Mouse (Mus musculus): Measurements from ENCODE around the gene Ctnna3. TPM values are rescaled to one million over a fixed set of nuclear protein-coding genes. Genes with fewer than 3 reads are reported as not detected.
"Not testable (repeated sequence)": the region's sequence is repeated elsewhere in the genome, so short reads cannot be mapped to it uniquely, and the experiment has no call there.

Gene Ctnna3
- polyA plus RNA-seq, 1 experiment from 2014 or later: 1.7 TPM

DNA sequence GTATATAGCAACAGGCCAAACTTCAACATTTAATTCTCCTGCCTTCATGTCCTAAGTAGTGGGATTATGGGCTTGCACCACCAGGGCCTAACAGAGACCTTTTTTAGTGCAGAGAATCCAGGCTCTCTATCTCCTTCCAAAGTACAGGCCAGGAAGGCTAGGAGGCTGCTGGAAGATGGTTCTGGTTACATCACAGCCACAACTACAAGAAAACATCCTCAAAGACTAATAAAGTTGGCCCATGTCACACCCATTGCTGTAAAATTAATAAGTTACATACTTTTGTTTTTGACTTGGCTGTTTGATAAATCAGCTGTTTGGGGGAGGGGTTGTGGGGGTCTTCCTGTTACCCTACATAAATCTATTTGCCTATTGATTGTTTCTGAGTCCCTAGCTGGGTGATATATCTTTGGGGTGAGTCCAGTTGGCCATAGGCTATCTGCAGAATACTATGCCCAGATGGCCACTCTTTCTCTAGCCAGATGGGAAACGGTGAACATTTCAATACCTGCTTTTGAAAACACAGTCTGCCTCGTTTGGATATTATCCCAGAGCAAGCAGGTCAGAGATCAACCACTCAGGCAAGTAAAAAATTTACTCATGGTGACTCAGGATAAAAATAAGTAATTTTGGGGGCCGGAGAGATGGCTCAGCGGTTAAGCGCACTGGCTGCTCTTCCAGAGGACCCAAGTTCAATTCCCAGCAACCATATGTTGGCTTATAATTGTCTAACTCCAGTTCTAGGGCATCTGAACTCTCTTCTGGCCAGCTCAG lies 27.0 kb upstream of the Ctnna3 start:
- ATAC-seq (replicated peaks; ENCODE audit: low FRiP score, low TSS enrichment, low read depth): no peak
- Histone ChIP-seq H3K4me1 (replicated peaks; ENCODE audit: control insufficient read depth, insufficient read depth, low read length) (no peaks in the 10 kb centered on the region), H3K9me3 (ENCODE audit: control insufficient read depth, low read length) (no peaks in the 10 kb centered on the region), H3K36me3 (ENCODE audit: control insufficient read depth, insufficient read depth, low read length) (no peaks in the 10 kb centered on the region), H3K4me2 (ENCODE audit: low read length) (no peak overlapping the region), H3K4me3 (ENCODE audit: low read depth, low read length) (no peak overlapping the region), H3K27ac (ENCODE audit: low read depth) (no peak overlapping the region), H3K9ac (ENCODE audit: low read length) (no peak overlapping the region), H3K27me3 (replicated peaks; ENCODE audit: control insufficient read depth, insufficient read depth, low read length) (no peaks in the 10 kb centered on the region)
- 86% methylated on average over 5 of the region's 5 CpGs for WGBS
- DNase-seq (ENCODE audit: low spot score): no peak

DNA sequence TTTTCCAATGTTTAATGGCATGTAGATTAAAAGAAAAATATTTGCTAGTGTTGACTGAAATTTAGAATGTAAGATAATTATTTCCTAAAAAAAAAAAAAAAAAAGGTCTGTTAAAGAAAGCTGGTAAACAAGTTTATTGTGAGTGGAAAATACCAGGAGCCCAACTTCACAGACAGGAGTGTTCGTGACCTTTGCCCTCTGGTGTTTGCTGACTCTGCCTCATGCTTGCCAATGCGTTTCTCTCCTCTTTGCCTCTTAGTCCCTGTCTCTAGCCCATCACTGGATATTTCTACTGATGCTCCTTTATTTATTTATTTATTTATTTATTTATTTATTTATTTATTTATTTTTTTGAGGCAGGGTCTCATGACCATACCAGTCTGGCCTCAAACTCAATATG lies 26.3 kb upstream of the Ctnna3 start:
- Histone ChIP-seq H3K36me3 (ENCODE audit: control insufficient read depth, insufficient read depth, low read length) (no peaks in the 10 kb centered on the region), H3K4me2 (ENCODE audit: low read length) (no peak overlapping the region), H3K4me3 (ENCODE audit: low read depth, low read length) (no peak overlapping the region), H3K27me3 (replicated peaks; ENCODE audit: control insufficient read depth, insufficient read depth, low read length) (no peaks in the 10 kb centered on the region), H3K9ac (ENCODE audit: low read length) (no peak overlapping the region), H3K9me3 (ENCODE audit: control insufficient read depth, low read length) (no peaks in the 10 kb centered on the region), H3K4me1 (replicated peaks; ENCODE audit: control insufficient read depth, insufficient read depth, low read length) (no peaks in the 10 kb centered on the region), H3K27ac (ENCODE audit: low read depth) (no peak overlapping the region)
- ATAC-seq (replicated peaks; ENCODE audit: low FRiP score, low TSS enrichment, low read depth) (no peak; the same call in 1 of the 2 replicates), DNase-seq (ENCODE audit: low spot score) (no peak)
- 79% methylated on average over 2 of the region's 2 CpGs for whole genome bisulfite sequencing

DNA sequence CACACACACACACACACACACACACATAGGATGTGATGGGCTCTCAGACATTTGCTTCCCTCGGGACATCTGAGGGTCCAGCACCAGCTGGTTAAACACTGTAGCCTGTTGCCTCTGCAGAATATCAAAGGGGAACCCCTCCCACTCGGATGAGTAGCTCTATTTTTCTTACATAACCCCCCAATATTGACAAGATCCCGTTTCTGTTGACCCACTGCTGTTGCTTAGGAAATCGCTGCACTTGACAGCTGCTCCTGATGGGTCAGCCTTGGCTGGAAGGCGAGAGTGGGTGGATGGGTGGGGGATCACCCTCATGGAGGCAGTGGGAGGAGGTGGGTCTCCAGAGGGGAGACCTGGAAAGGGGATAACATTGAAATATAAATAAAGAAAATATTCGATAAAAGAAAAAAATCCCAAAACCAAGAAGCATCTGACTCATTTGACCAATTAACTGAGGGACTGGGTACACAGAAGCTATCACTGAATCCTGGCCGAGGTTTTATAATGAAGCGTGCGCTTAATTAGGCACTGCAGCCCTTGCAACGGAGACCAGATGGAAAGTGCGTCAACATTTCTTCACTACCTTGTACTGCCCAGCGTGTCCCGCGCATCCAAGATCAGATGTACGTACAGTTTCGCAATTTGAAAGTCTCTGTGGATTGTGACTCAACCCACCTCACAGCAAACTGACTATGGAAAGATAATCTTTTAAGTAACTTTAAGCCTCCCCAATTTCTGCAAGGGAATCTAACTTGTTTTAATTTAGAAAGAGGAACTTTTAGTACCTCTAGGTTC lies 19.5 kb upstream of the Ctnna3 start:
- Histone ChIP-seq H3K4me3 (ENCODE audit: low read depth, low read length) (no peak overlapping the region), H3K9ac (ENCODE audit: low read length) (no peak overlapping the region), H3K36me3 (ENCODE audit: control insufficient read depth, insufficient read depth, low read length) (no peaks in the 10 kb centered on the region), H3K27me3 (replicated peaks; ENCODE audit: control insufficient read depth, insufficient read depth, low read length) (no peaks in the 10 kb centered on the region), H3K4me1 (replicated peaks; ENCODE audit: control insufficient read depth, insufficient read depth, low read length) (no peaks in the 10 kb centered on the region), H3K4me2 (ENCODE audit: low read length) (no peak overlapping the region), H3K27ac (ENCODE audit: low read depth) (no peak overlapping the region), H3K9me3 (ENCODE audit: control insufficient read depth, low read length) (no peaks in the 10 kb centered on the region)
- DNase-seq (ENCODE audit: low spot score): no peak
- ATAC-seq (replicated peaks; ENCODE audit: low FRiP score, low TSS enrichment, low read depth): no peak
- 67% methylated on average over 16 of the region's 16 CpGs for WGBS

DNA sequence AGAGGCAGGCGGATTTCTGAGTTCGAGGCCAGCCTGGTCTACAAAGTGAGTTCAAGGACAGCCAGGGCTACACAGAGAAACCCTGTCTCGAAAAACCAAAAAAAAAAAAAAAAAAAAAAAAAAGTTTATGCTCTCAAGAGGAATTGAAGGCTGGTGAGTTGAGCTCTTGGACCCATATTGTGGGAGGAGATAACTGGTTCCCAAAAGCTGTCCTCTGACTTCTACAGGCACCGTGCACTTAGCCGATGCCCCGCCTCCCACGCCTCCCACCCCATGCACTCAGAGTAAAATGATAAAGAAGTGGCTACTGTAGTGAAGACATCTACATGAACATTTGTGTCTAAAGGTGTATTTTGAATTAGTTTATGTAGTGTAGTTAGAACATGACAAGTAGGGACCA lies 18.2 kb upstream of the Ctnna3 start:
- not testable (repeated sequence) for H3K9ac ChIP-seq (ENCODE audit: low read length); H3K36me3 ChIP-seq (ENCODE audit: control insufficient read depth, insufficient read depth, low read length); H3K4me2 ChIP-seq (ENCODE audit: low read length); H3K4me3 ChIP-seq (ENCODE audit: low read depth, low read length); DNase-seq (ENCODE audit: low spot score); H3K4me1 ChIP-seq (replicated peaks; ENCODE audit: control insufficient read depth, insufficient read depth, low read length); H3K27ac ChIP-seq (ENCODE audit: low read depth); ATAC-seq (replicated peaks; ENCODE audit: low FRiP score, low TSS enrichment, low read depth); H3K9me3 ChIP-seq (ENCODE audit: control insufficient read depth, low read length); H3K27me3 ChIP-seq (replicated peaks; ENCODE audit: control insufficient read depth, insufficient read depth, low read length)
- WGBS: 95% methylated on average over 4 of the region's 7 CpGs

DNA sequence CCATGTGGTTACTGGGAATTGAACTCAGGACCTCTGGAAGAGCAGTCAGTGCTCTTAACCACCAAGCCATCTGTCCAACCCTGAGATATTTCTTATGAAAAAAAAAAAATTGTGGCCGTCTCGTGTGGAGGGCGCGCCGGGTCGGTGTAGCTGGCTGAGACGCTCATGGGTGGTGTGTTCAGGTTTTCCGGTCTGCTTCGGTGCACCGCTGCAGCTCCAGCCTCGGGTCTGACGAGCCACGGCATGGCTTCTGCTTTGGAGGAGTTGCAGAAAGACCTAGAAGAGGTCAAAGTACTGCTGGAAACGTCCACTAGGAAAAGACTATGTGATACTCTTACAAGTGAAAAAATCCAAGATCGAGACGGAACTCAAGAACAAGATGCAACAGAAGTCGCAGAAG lies 17.1 kb upstream of the Ctnna3 start:
- DNase-seq (ENCODE audit: low spot score) (no peak), ATAC-seq (replicated peaks; ENCODE audit: low FRiP score, low TSS enrichment, low read depth) (no peak)
- H3K27ac ChIP-seq (ENCODE audit: low read depth): no peak overlapping the region

DNA sequence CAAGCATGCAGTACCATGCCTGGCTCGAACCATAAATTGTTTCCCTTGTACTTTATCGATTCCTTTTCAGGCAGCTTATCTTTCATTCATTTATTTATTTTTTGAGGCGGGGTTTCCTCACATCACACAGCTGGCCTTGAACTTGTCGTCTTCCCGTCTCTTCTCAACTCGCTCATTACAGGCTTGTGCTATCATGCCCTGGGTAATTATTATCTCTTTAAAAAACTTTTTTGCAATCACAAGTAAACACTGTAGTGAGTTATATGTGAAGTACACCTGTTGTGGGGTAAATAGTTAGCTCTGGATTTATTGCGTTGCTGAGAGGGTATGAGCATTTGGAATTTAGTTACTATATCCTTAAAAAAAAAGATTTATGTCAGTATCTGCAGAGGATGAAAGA lies 14.6 kb upstream of the Ctnna3 start:
- H3K27ac ChIP-seq (ENCODE audit: low read depth): no peak overlapping the region
- no peak overlapping the region for H3K4me3 ChIP-seq (ENCODE audit: low read depth, low read length)
- no peaks in the 10 kb centered on the region for H3K36me3 ChIP-seq (ENCODE audit: control insufficient read depth, insufficient read depth, low read length)
- H3K4me1 ChIP-seq (replicated peaks; ENCODE audit: control insufficient read depth, insufficient read depth, low read length): no peaks in the 10 kb centered on the region
- WGBS: 54% methylated on average over 7 of the region's 7 CpGs
- ATAC-seq (replicated peaks; ENCODE audit: low FRiP score, low TSS enrichment, low read depth): 0 out of 2 replicates have a peak, but pooled peaks have one; percentile 43
- H3K27me3 ChIP-seq (replicated peaks; ENCODE audit: control insufficient read depth, insufficient read depth, low read length): no peaks in the 10 kb centered on the region
- DNase-seq (ENCODE audit: low spot score): no peak
- no peaks in the 10 kb centered on the region for H3K9me3 ChIP-seq (ENCODE audit: control insufficient read depth, low read length)
- H3K4me2 ChIP-seq (ENCODE audit: low read length): no peak overlapping the region
- no peak overlapping the region for H3K9ac ChIP-seq (ENCODE audit: low read length)

More for the DNA sequence above, 17.1 kb upstream of the Ctnna3 start:
- 88% methylated on average over 17 of the region's 17 CpGs for WGBS
- no peaks in the 10 kb centered on the region for H3K27me3 ChIP-seq (replicated peaks; ENCODE audit: control insufficient read depth, insufficient read depth, low read length)
- no peak overlapping the region for H3K9ac ChIP-seq (ENCODE audit: low read length)
- H3K4me3 ChIP-seq (ENCODE audit: low read depth, low read length): no peak overlapping the region
- no peaks in the 10 kb centered on the region for H3K36me3 ChIP-seq (ENCODE audit: control insufficient read depth, insufficient read depth, low read length)
- no peak overlapping the region for H3K4me2 ChIP-seq (ENCODE audit: low read length)
- H3K4me1 ChIP-seq (replicated peaks; ENCODE audit: control insufficient read depth, insufficient read depth, low read length): no peaks in the 10 kb centered on the region
- H3K9me3 ChIP-seq (ENCODE audit: control insufficient read depth, low read length): no peaks in the 10 kb centered on the region

DNA sequence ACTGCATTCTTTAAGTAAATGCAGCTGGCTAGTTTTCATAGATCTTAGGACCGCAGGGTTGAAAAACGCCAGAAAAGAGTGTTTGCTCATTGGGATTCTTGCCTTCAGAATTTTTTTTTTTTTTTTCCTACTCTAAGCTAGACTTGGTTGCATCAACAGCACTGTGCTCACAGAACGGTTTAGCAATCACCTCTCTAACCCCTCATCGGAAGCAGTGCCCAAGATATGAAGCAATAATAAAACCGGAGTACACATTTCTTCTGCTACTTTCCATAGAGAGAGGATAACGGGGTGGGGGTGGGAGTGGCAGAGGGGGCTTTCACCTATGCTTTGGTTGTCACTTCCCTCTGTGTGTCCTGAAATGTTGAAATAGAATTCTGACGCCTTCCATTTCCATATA lies 14.0 kb upstream of the Ctnna3 start:
- Histone ChIP-seq H3K27me3 (replicated peaks; ENCODE audit: control insufficient read depth, insufficient read depth, low read length) (no peaks in the 10 kb centered on the region), H3K36me3 (ENCODE audit: control insufficient read depth, insufficient read depth, low read length) (no peaks in the 10 kb centered on the region), H3K9ac (ENCODE audit: low read length) (no peak overlapping the region), H3K27ac (ENCODE audit: low read depth) (no peak overlapping the region), H3K4me3 (ENCODE audit: low read depth, low read length) (no peak overlapping the region), H3K9me3 (ENCODE audit: control insufficient read depth, low read length) (no peaks in the 10 kb centered on the region), H3K4me1 (replicated peaks; ENCODE audit: control insufficient read depth, insufficient read depth, low read length) (no peaks in the 10 kb centered on the region), H3K4me2 (ENCODE audit: low read length) (0 out of 2 replicates have a peak overlapping the region, but pooled peaks have one; percentile 13)
- 51% methylated on average over 7 of the region's 7 CpGs for WGBS
- ATAC-seq (replicated peaks; ENCODE audit: low FRiP score, low TSS enrichment, low read depth) (no peak), DNase-seq (ENCODE audit: low spot score) (no peak)

DNA sequence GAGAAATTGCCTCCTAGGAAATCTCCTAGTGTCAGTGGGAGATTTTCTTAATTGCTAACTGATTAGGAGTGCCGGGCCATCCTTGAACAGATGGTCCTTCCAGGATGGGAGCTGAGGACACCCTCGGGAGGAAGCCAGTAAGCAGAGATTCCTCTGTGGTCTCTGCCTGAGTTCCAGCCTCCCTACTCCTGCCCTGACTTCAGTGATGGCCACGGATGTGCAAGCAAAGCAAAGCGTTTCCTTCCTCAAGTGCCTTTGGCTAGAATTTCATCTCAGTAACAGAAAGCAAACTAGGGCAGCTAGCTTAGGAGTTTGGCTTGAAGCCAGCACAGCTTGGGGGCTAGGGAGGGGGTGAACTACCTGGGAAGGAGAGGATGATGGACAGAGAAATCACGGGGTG lies 12.8 kb upstream of the Ctnna3 start:
- H3K9me3 ChIP-seq (ENCODE audit: control insufficient read depth, low read length): no peaks in the 10 kb centered on the region
- no peak for ATAC-seq (replicated peaks; ENCODE audit: low FRiP score, low TSS enrichment, low read depth)

More for the DNA sequence above, 12.8 kb upstream of the Ctnna3 start:
- no peak overlapping the region for H3K4me2 ChIP-seq (ENCODE audit: low read length)
- no peak for DNase-seq (ENCODE audit: low spot score)
- H3K4me1 ChIP-seq (replicated peaks; ENCODE audit: control insufficient read depth, insufficient read depth, low read length): no peaks in the 10 kb centered on the region
- no peaks in the 10 kb centered on the region for H3K36me3 ChIP-seq (ENCODE audit: control insufficient read depth, insufficient read depth, low read length)
- no peak overlapping the region for H3K4me3 ChIP-seq (ENCODE audit: low read depth, low read length)
- H3K9ac ChIP-seq (ENCODE audit: low read length): no peak overlapping the region
- 55% methylated on average over 5 of the region's 5 CpGs for WGBS
- H3K27me3 ChIP-seq (replicated peaks; ENCODE audit: control insufficient read depth, insufficient read depth, low read length): no peaks in the 10 kb centered on the region
- no peak overlapping the region for H3K27ac ChIP-seq (ENCODE audit: low read depth)
